Mouse (Mus musculus): ENCODE results near the gene Dip2b.

- no peak for TF ChIP-seq POLR2A (IDR thresholded peaks at IDR 0.05; ENCODE audit: extremely low read depth, insufficient read depth, low read length)
- no peak for TF ChIP-seq CTCF (IDR thresholded peaks at IDR 0.05; ENCODE audit: low read depth, low read length)
Measured at GRCm38 (mm10) chr15:100144854-100145824, 106.7 kb downstream of the Dip2b start.
